Mouse (Mus musculus): ENCODE measurements at regions not wholly inside any gene's neighbourhood (a gene's known extent, or its start where the extent isn't known, plus 50 kb on each side); places are given as distances from the start of the nearest gene placed in this dataset.

DNA sequence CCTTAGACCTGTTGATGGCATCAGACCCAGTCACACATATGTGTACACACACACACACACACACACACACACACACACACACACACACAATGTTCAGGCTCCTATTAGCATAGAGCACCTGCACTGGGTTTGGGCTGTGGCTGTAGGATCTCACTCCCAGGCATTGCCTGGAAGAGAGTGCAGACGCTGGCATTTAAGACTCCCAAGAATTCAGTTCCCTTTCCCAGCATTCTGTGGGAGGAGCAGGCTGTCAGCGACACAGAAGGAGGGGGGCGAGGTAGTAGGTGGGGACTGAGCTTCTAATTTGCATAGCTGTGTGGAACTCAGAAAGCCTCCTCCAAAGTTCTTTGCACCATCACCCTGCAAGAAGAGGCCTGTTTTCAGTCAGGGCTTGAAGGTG is 374.2 kb upstream of the Fam49b start:
- DNase-seq = no peak
- intact Hi-C loops (cut with DNase I) = no loop called here

DNA sequence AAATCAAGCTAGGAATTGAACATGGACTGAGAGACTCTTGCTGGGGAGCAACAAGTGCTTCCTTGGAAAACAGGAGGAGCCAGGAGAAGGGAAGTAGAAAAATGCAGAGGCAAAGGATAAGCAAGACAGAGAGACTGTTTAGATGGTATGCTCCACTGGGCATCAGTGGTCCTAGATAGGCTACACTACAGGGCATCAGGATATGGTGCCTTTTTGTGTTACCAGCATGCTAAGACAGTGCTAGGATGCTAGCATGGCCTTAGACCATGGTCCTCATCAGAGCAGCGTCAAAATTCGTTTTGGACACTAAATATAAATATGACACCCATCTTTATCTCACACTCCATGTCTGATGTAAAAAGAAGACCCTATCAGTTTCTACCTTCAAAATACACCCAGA is 374.6 kb upstream of the Fam49b start:
- no peak for DNase-seq
- intact Hi-C loops (cut with DNase I) = no loop called here

DNA sequence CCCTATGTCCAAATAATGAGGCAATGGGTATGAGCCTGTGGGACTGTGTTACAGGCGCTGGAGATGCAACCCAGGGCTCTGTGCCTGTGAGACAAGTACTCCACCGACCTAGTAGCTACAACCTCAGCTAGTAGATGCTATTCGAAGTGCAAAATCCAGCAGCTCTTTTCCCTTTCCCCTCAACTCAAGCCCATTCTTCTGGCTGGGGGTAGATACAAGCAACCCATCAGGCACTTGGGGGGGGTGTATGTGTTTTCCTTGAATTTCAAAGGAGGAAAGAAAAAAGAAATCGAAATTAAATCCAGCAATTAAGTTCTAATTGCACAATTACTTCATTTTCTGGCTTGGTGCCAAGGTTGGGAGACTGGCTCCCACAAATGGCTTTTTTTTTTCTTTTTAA is 372.4 kb upstream of the Gm21798 start:
- no peak for DNase-seq
- intact Hi-C loops (cut with DNase I) = no loop called here

DNA sequence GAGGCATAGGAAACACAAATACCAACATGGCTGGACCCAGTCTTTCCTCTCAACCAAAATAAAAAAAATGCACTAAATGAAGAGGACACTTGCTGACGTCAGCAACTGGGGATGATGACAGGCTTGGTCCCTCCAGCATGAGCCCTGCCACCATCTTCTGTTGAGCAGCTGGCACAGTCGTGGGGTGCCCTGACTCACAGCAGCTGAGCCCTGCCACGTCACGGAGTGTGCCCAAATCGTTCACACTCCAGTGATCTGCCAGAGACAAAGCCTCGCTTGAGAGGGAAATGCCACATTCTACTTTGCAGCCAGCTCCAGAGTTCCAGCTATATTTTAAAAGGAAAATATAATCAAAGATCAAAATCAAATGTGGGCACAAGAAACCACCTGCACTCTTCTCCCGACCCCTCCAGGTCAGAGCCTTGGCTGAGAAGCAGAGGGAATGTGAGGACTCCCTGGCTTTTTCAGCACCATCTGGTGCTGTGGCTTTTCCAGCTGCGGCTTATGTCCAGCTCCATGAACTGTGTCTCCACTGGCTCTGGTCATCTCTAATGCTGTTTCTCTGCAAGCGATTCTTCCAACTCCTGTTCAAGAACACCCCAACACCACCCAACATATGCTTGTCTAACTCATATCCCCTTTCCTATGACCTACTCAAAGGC is 371.0 kb upstream of the Gm21798 start:
- intact Hi-C loops (cut with DNase I) = no loop called here
- no peak for DNase-seq

DNA sequence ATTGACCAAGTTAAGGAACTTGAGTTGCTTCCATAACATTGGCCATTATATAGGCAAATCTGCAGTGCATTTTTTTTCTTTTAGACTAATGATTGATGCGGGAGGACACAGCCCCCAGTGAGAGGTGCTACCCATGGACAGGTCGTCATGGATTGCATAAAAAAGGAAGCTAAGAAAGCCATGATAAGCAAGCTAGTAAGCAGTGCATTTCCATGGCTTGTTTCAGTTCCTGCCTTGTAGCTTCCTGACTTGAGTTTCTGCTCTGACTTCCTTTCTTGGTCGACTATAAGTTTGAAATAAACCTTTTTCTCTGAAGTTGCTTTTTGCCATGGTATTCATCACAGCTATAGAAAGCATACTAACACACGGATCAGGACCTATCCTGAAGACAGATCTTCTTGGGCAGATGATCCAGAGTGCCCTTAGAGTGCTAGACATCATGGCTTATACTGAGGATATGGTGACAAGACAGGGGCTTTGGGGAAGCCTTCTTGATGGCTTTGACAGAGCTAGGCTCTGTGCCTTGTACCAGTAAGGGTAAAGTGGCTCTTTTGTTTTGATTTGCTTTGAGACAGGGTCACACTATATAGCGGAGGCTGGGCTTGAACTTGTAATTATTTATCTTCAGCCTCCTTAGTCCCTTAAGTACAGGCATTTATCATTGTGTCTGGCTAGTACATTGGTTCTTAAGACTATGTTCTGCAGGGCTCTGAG is 370.1 kb upstream of the Gm21798 start:
- intact Hi-C loops (cut with DNase I) = no loop called here
- DNase-seq = no peak

DNA sequence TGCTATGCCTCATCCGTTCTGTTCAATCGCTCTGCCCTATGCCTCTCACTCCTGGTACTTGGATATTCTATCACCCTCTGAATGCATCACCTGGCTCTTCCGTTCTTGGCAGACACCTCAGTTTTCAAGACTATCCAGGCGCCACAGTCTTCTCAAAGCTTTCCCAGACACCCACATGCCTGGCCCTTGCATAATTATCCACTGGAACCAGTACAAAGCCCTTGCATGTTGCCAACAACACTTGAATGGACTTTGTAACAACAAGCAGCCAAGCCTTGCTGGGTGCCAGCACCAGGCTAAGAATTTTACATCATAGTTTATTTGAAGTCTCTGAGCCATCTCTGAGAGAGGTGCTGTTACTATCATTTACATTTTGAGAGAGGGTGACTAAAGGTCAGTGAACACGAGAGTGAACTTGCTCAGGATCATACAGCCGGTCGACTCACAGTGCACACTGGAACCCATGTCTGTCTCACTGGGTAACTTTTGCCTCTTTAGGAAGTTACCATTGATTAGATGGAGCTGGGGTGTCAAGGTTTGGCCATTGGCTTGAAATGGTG is 368.8 kb upstream of the Gm21798 start:
- intact Hi-C loops (cut with DNase I) = no loop called here
- DNase-seq = no peak

DNA sequence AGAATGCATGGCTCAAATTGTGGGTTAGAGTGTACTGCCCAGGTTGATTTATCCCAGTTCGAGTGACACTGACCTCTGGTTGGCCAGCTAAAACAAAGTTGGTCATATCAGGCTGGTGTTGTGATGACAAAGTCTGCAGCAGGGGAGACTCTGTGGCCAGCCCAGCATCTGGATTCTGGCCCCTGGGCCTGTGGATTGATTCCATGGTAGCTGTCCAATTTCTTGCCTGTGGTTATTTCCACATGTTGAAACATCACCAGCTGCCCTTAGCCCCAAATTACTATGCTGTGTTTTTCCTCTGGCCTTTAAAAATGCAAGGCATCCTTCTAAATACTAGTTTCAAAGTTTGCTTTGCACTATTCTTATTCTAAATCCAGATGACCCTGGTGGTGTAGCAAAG is 346.8 kb upstream of the Gm21798 start:
- DNase-seq = peak; percentile 20 to 46
- intact Hi-C loops (cut with DNase I) = loop anchor here (10.0 kb wide), 1 partner anchor 154 kb away; no protein-coding TSS in a partner anchor

DNA sequence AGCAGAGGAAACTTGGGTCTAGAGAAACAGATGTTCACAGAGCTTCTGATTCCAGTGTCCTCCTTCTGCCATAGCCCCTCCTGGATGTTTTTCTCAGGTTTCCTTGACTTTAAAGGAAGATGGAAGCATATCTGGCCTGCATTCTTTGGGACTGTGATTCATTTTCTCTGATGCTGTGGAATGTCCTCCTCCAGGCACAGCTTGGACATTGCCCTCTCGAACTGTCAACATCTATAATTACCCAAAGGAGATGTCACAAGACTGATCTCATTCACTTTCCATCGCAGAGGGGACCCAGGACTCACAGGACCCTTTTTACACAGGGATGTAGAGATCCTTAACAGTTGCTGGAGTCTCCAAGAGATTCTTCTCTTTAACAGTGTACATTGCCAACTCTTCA is 345.9 kb upstream of the Gm21798 start:
- no peak for DNase-seq
- intact Hi-C loops (cut with DNase I) = loop anchor here (10.0 kb wide), 1 partner anchor 153 kb away; no protein-coding TSS in a partner anchor

DNA sequence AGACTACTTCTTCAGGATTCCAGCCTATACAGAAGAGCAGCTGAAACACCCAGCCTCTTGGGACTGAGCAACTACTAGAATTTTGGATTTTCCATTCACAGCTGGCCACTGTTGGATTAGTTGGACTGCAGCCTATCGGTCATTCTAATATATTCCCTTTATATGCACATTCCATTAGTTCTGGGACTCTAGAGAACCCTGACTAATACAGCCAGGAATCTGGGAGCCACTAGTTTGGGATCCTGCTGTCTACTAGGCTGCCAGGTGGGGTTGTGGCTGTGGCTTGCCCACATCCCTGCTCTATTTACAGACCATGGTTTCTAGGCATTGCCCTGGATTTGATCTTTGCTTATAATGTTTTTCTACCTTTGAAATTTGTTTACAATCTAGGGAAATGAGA is 343.3 kb upstream of the Gm21798 start:
- no peak for DNase-seq
- intact Hi-C loops (cut with DNase I) = loop anchor here (10.0 kb wide), 1 partner anchor 151 kb away; no protein-coding TSS in a partner anchor

DNA sequence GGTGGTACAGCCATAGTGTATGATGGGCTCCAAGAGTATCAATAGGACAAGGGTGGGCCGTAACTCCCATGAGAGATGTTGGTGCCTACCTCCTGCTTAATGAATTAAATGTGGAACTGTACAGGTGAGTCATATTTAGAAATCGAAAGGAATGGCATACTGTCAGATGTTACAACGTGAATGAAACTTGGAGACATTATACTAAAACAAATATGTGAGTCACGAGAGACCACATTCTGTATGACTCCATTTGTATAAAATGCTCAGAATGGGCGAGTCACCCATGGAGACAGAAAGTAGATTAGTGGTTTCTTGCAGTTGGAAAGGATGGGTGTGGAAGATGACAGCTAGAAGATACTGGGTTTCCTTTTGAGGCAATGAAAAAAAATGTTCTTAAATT is 340.4 kb upstream of the Gm21798 start:
- DNase-seq = no peak
- intact Hi-C loops (cut with DNase I) = loop anchor here (5.0 to 10.0 kb wide), 2 partner anchors 55 to 148 kb away; no protein-coding TSS in a partner anchor

DNA sequence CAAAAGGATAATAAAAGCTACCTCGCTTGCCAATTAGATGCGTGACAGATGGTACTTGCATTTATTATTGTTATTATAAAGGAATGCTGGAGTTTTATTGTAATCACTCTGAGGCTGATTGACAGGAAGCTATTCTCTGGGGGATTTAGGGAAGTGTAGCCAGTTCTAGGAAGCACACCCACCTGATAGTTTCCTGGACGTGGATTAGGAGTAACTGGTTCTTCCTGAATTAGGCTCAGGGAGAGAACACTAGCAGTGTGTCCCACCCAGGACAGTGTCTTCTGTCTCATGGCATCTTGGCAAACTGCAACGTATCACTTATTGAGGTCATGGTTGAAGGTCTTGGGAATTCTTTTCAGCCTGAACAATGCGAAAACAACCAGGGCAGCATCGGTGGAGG is 336.9 kb upstream of the Gm21798 start:
- intact Hi-C loops (cut with DNase I) = no loop called here
- DNase-seq = no peak

DNA sequence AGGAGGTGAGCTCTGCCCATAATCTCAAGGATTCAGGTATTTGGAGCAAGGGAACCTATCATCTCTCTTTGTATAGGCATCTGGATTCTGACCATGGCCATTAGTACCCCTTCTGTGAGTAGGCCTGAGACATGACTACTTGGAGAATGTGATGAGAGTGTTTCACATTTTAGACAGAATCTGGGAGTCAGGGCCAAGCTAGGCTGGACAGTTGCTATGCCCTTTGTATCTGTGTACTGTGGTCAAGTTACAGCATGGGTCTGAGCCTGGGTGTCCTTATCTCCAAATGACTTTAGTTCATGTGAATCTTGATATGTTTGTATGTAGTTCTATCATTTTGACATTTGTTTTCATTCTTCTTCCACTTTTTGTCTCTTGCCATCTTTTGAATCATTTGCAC is 336.3 kb upstream of the Gm21798 start:
- intact Hi-C loops (cut with DNase I) = no loop called here
- DNase-seq = no peak

DNA sequence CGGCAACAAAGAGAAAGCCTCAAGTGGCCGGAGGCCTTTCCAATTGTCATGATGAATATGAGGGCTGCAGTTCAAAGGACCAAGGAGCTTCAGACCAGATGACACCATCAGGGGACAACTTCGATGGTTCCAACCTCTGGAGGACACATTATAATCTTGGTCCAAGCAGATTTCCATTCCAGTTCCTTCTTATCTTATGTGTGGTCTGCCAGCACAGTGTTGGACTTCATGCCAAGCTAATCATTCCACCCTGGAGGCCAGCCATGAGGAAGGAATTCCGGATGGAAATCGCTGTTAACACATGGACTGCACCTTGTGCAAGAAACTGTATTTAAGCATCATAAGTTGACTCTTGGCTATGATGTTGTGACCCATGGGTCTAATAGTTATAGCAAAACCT is 334.5 kb upstream of the Gm21798 start:
- intact Hi-C loops (cut with DNase I) = no loop called here

DNA sequence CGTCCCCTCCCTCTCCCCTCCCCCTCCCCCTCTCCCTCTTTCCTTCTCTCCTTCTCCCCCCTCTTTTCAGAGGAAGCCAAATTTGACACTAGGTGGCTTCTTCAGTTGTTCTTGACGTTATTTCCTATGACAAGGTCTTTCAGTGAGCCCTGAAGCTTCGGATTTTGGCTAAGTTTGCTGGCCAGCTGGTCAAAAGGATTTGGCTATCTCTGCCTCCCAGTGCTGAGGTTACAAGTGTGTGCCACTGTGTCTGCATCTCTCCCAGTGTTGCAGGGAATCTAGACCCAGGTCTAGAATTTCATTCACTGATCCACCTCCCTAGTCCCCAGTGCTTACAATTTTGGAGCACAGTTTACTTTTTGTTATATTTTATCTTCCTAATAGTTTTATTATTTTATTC is 329.7 kb upstream of the Gm21798 start:
- no peak for DNase-seq
- intact Hi-C loops (cut with DNase I) = no loop called here

More for the DNA sequence above, 334.5 kb upstream of the Gm21798 start:
- no peak for DNase-seq

DNA sequence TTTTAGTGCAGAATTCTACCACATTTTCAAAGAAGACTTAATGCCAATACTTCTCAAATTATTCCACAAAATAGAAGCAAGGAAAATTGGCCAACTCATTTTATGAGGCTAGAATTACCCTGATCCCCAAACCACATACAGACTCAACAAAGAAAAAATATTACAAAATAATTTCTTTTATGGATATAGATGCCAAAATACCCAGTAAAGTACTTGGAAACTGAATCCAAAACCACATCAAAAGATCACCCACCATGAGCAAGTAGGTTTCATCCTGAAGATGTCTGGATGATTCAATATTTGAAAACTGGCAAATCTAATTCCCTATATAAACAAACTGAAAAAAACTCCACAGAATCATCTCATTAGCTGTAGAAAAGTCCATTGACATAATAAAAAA is 316.7 kb upstream of the Gm21798 start:
- no peak for DNase-seq
- intact Hi-C loops (cut with DNase I) = no loop called here

DNA sequence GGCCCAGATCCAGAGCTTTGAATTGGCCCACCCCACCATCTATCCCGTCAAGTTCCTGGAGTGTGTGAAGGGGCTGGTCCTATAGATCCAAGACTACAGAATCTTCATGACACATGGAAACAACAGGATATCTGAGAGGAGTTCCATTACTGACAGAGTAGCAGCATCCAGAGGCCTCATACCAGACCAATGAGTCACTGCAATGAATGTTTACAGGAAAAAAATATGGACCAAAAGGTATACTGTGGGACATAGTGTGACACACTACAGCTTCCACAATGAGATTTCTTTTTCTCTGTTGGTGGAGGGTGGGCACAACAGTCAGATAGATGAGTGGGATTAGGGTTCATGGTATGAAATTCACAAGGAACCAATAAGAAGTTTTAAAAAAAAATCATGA is 316.0 kb upstream of the Gm21798 start:
- DNase-seq = no peak
- intact Hi-C loops (cut with DNase I) = no loop called here

DNA sequence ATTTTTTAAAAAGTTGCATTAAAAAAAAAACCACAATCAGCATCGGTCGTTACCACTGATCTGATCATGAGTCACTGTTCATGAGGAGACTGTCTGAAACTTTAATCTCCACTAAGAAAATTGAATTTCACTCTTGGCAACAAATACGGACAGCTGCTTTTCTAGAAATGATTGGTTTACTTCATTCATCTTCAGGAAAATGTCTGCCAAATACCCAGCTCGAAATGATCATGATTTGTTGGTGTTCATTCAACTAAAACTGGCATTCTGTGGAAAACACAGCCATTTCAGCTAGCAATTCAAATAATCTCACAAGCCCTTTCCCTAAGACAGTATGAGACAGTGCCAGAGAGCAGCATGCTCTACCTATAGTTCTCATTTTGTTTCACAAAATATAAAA is 312.7 kb upstream of the Gm21798 start:
- intact Hi-C loops (cut with DNase I) = no loop called here

DNA sequence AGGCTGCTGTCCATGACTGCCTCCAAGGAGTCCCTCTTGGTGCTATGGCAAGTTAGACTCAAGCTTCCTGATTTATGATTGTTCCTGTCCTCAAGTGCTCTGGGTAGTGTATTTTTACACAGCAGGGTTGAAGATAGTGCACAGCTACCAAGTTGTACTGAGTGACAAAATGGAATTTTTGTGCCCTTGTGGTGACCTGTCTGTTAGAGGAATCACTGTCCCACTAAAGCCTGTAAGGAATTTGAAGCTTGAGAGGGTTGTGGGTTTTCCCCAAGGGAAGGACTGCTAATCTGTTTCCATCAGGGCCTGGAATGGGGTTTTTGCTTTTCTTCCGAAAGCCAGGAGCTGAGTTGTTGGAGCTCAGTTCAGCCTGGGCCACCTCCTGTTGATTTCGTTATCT is 306.8 kb upstream of the Gm21798 start:
- intact Hi-C loops (cut with DNase I) = no loop called here

More for the DNA sequence above, 312.7 kb upstream of the Gm21798 start:
- no peak for DNase-seq

DNA sequence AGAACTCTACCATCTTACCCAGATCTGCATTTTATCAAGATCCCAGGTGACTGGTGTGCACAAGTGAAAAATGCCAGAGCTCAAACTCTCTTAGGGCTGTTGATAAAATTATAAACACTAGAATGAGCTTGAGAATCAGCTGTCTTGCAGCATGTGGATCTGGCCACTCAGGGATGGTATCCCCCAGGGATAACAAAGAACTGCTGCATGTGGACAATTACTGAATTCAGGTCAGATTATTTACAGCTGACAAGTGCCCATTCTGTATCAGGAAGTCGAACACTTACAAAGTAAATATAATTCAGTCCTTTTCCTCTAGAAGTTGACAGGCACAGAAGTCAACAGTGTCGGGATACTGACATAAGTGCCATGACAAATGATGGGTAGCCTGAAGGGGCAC is 306.3 kb upstream of the Gm21798 start:
- intact Hi-C loops (cut with DNase I) = no loop called here

More for the DNA sequence above, 306.8 kb upstream of the Gm21798 start:
- no peak for DNase-seq

DNA sequence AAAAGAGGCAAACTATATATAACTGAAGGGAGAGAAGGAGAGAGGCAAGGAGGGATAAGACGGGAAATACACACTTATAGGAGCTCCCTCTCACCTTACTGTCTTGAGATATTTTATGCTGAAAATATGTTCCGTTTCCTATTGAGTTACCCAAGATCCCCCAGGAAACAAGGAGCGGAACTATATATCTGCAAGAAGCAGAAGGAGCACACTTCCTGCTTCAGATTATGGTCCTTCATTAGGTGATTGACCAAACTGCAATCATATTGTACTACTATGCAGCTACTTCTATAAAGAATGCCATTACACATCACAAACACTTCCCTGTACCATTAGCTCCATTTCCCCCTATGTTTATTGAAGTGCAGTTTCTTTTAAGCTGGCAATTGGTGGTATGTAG is 304.9 kb upstream of the Gm21798 start:
- intact Hi-C loops (cut with DNase I) = no loop called here
- DNase-seq = no peak

More for the DNA sequence above, 306.3 kb upstream of the Gm21798 start:
- no peak for DNase-seq

DNA sequence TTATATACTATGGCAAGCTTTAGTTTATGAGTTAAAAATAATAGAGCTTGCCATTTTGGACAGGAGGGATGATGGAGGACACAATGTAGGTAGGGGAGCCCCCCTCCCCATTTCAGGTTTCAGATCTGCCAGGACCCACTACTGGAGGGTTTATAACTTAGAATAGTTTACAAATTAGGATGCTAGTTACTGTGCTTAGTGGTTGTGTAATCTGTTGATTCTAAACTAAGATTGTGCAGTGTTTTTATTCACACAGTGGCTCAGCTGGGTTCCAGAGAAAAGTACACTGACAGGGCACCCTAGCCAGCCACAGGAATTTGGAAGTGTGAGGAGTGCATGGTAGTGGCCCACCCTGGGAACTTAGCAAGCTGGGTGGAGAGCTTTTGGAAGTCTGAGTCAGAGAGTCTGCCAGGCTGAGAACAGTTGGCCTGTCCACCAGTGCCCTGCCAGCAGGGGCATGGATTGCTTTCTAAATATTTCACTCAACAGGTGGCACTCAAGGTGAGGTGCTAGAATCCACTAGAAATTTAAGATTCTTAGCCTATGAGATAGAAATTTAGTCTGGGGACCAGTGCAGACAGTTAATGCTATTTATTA is 303.9 kb upstream of the Gm21798 start:
- intact Hi-C loops (cut with DNase I) = no loop called here

More for the DNA sequence above, 303.9 kb upstream of the Gm21798 start:
- DNase-seq = no peak

Data from gastrocnemius, postnatal 36 days (tissue).